ENCODE assay signal across 8 mouse cellular contexts in the genomic region with DNA sequence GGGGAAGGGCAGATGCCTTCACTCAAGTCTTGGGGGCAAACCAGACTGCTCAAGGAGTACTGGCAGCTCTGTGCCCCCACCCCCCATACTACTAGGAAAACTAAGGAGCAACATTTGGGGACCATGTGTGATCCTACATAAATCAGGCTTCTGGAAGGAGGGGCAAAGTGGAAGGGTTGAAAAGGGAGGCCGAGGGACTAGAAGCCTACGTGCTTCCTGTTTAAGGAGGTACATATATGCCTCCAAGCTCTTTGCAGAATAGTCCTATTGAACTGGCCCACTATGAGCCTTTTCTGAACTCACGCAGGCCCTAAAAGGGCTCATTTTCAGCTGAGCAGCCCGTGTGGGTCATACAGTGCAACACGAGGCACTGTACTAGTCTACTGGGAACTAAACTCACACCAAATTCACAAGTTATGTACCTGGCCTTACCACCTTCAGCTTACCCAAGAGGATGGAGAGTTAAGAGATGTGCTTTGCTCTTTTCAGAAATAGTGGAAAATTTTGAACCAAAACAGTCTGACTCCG. TPM values are rescaled to one million over a fixed set of nuclear protein-coding genes. Genes with fewer than 3 reads are reported as not detected.
DNase-seq lines count a peak whose midpoint lies in the region; ATAC-seq lines count a peak whose summit lies in the region.

No protein-coding gene starts in this region.

- H3K9me3 ChIP-seq in kidney, embryonic 16.5 days (ENCODE audit: low read length) = no peaks in the 10 kb centered on the region
- H3K9me3 ChIP-seq in embryonic facial prominence, embryonic 10.5 days = no peaks in the 10 kb centered on the region
- no peaks in the 10 kb centered on the region for H3K9me3 ChIP-seq in intestine, embryonic 15.5 days
- H3K9me3 ChIP-seq in neural tube, embryonic 14.5 days (ENCODE audit: control insufficient read depth, low read length) = no peaks in the 10 kb centered on the region

- peak overlapping the region; percentile 97 for H3K27ac ChIP-seq in kidney, embryonic 16.5 days (ENCODE audit: low read length)
- H3K27ac ChIP-seq in embryonic facial prominence, embryonic 10.5 days (replicated peaks) = peak overlapping the region; percentile 92
- H3K27ac ChIP-seq in intestine, embryonic 15.5 days = peak overlapping the region; percentile 100
- peak overlapping the region; percentile 96 for H3K27ac ChIP-seq in neural tube, embryonic 14.5 days (ENCODE audit: low read depth, low read length)

- peak overlapping the region; percentile 77 for H3K9ac ChIP-seq in kidney, embryonic 16.5 days (replicated peaks; ENCODE audit: low read length)
- peak overlapping the region; percentile 23 for H3K9ac ChIP-seq in intestine, embryonic 15.5 days
- H3K9ac ChIP-seq in neural tube, embryonic 14.5 days (replicated peaks; ENCODE audit: low read depth, low read length) = no peak overlapping the region

- peaks cover 59% of the 10 kb centered on the region for H3K4me1 ChIP-seq in kidney, embryonic 16.5 days (ENCODE audit: insufficient read depth, low read length)
- peaks cover 84% of the 10 kb centered on the region for H3K4me1 ChIP-seq in embryonic facial prominence, embryonic 10.5 days
- peaks cover 58% of the 10 kb centered on the region for H3K4me1 ChIP-seq in intestine, embryonic 15.5 days (replicated peaks)
- H3K4me1 ChIP-seq in neural tube, embryonic 14.5 days (ENCODE audit: control insufficient read depth, insufficient read depth, low read length) = peaks cover 40% of the 10 kb centered on the region

- 29% methylated on average over 6 of the region's 6 CpGs for WGBS in kidney, embryonic 16.5 days
- 34% methylated on average over 6 of the region's 6 CpGs for WGBS in embryonic facial prominence, embryonic 10.5 days
- 32% methylated on average over 6 of the region's 6 CpGs for WGBS in intestine, embryonic 15.5 days
- 48% methylated on average over 6 of the region's 6 CpGs for WGBS in neural tube, embryonic 14.5 days

- H3K36me3 ChIP-seq in kidney, embryonic 16.5 days (ENCODE audit: insufficient read depth, low read length) = no peaks in the 10 kb centered on the region
- H3K36me3 ChIP-seq in embryonic facial prominence, embryonic 10.5 days (replicated peaks) = no peaks in the 10 kb centered on the region
- no peaks in the 10 kb centered on the region for H3K36me3 ChIP-seq in intestine, embryonic 15.5 days
- H3K36me3 ChIP-seq in neural tube, embryonic 14.5 days (ENCODE audit: control insufficient read depth, insufficient read depth, low read length) = no peaks in the 10 kb centered on the region

- intact Hi-C loops in gastrocnemius, postnatal 14 days (cut with DNase I; ENCODE audit: low total_unique reads) = no loop called here

- peak overlapping the region; percentile 86; the same call in 1 of the 2 replicates for H3K4me3 ChIP-seq in kidney, embryonic 16.5 days (ENCODE audit: low read length)
- H3K4me3 ChIP-seq in embryonic facial prominence, embryonic 10.5 days = peak overlapping the region; percentile 90
- H3K4me3 ChIP-seq in intestine, embryonic 15.5 days (replicated peaks) = peak overlapping the region; percentile 87
- no peak overlapping the region for H3K4me3 ChIP-seq in neural tube, embryonic 14.5 days (ENCODE audit: low read depth, low read length)

- ATAC-seq in kidney, embryonic 16.5 days (ENCODE audit: low FRiP score, low TSS enrichment) = no peak
- ATAC-seq in intestine, embryonic 15.5 days = no peak
- no peak for ATAC-seq in neural tube, embryonic 14.5 days (ENCODE audit: low read depth)

- no peak for DNase-seq in kidney, postnatal 25 days
- no peak for DNase-seq in embryonic facial prominence, embryonic 10.5 days (ENCODE audit: low spot score)
- no peak for DNase-seq in layer of hippocampus, postnatal 14 days (ENCODE audit: low spot score in 2 of 2)
- DNase-seq in urinary bladder, adult 2 months (ENCODE audit: low spot score) = no peak
- no peak for DNase-seq in gastrocnemius, postnatal 14 days

- H3K27me3 ChIP-seq in kidney, embryonic 16.5 days (ENCODE audit: insufficient read depth, low read length) = no peaks in the 10 kb centered on the region
- H3K27me3 ChIP-seq in embryonic facial prominence, embryonic 10.5 days (replicated peaks; ENCODE audit: low read depth, poor library complexity, severe bottlenecking) = peaks cover 26% of the 10 kb centered on the region
- H3K27me3 ChIP-seq in intestine, embryonic 15.5 days (replicated peaks) = no peaks in the 10 kb centered on the region
- peaks cover 4% of the 10 kb centered on the region for H3K27me3 ChIP-seq in neural tube, embryonic 14.5 days (ENCODE audit: control insufficient read depth, insufficient read depth, low read length)

- H3K4me2 ChIP-seq in kidney, embryonic 16.5 days (replicated peaks; ENCODE audit: low read depth, low read length) = peak overlapping the region; percentile 76
- peak overlapping the region; percentile 93 for H3K4me2 ChIP-seq in intestine, embryonic 15.5 days (replicated peaks)
- peak overlapping the region; percentile 70; the same call in 1 of the 2 replicates for H3K4me2 ChIP-seq in neural tube, embryonic 14.5 days (ENCODE audit: low read depth, low read length)

RNA-seq across cellular contexts. Expression of a gene that starts 1.2 kb away (rescaled TPM):
- 16.9 and 20.2 TPM in 2 replicates for polyA plus RNA-seq in kidney, embryonic 16.5 days (2015; fragmentation: Nextera tagmentation; extraction: Ambion mirVana)
- polyA plus RNA-seq in embryonic facial prominence, embryonic 10.5 days (2016; fragmentation: Nextera tagmentation; extraction: Ambion mirVana) = 11.1 and 12.1 TPM in 2 replicates
- 19.7 and 20.8 TPM in 2 replicates for polyA plus RNA-seq in intestine, embryonic 15.5 days (2015; fragmentation: Nextera tagmentation; extraction: Ambion mirVana)
- polyA plus RNA-seq in neural tube, embryonic 14.5 days (2014; fragmentation: Nextera tagmentation; extraction: Ambion mirVana) = 19.6 and 20.4 TPM in 2 replicates
- total RNA-seq in layer of hippocampus, postnatal 14 days (2021) = 100 to 1,000 TPM; 146 to 156 TPM
- polyA plus RNA-seq in urinary bladder, adult 2 months (2012; rRNA removed) = 34.6 and 51.0 TPM in 2 replicates
- 100 to 1,000 TPM; 136 to 137 TPM for total RNA-seq in gastrocnemius, postnatal 14 days (2021)

RNA-seq across cellular contexts. Expression of a gene that starts 59.2 kb away (rescaled TPM):
- 20.9 and 23.6 TPM in 2 replicates for polyA plus RNA-seq in kidney, embryonic 16.5 days (2015; fragmentation: Nextera tagmentation; extraction: Ambion mirVana)
- 27.3 and 28.2 TPM in 2 replicates for polyA plus RNA-seq in embryonic facial prominence, embryonic 10.5 days (2016; fragmentation: Nextera tagmentation; extraction: Ambion mirVana)
- polyA plus RNA-seq in intestine, embryonic 15.5 days (2015; fragmentation: Nextera tagmentation; extraction: Ambion mirVana) = 16.7 and 17.0 TPM in 2 replicates
- 1.2 and 2.5 TPM in 2 replicates for polyA plus RNA-seq in neural tube, embryonic 14.5 days (2014; fragmentation: Nextera tagmentation; extraction: Ambion mirVana)
- total RNA-seq in layer of hippocampus, postnatal 14 days (2021) = 1 to 10 TPM in 1 of 2 experiments, under 1 TPM in 1; 0.91 to 1.2 TPM
- polyA plus RNA-seq in urinary bladder, adult 2 months (2012; rRNA removed) = 2.0 and 2.6 TPM in 2 replicates
- 1 to 10 TPM; 2.5 to 2.7 TPM for total RNA-seq in gastrocnemius, postnatal 14 days (2021)
